Mouse (Mus musculus): ENCODE measurements at regions not wholly inside any gene's neighbourhood (a gene's known extent, or its start where the extent isn't known, plus 50 kb on each side); places are given as distances from the start of the nearest gene placed in this dataset.

DNA sequence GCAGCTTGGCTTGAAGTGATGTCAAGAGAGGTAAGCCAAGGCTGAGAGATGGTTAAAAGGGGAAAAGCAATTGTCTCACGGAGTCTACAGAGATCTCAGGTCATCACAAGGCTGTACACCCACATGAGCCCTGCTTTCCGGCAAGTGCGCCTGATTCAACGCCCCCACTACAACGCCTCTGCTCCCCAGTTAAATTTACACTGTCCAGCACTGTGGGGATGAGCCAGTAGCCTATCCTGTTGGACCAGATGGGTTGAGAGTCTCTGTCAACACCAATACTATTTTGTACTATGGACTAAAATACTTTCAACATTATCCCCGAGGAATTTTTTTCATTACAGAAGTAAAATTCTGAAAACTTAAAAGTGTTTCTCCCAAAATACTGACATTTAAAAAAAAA is 331.8 kb upstream of the G2e3 start:
- DNase-seq: no peak

GRCm38 (mm10) chr12:51009644-51010043 is 338.2 kb upstream of the G2e3 start:
- no peak for DNase-seq

- DNase-seq: no peak
These were observed 345.9 kb upstream of the G2e3 start for GRCm38 (mm10) chr12:51001722-51002592.

DNA sequence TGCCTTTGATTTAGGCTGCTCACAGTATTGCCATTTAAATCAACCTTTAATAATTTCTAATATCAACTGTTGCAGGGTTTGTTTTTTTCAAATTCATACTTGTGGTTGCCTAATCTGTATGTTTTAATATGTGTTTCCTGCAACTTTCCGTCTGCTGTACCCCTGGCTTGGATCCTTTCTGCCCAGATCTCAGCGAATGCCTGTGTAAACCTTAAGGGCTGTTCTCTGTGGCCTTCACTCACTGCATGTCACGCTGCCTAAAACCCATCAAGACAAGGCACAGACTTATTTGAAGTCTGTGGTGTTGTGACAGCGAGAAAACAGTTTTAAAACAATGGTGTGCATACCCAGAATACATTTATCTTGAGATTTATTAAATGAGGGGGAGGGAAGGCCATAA is 346.8 kb upstream of the G2e3 start:
- DNase-seq: no peak

- no peak for DNase-seq
These were observed 347.4 kb upstream of the G2e3 start for GRCm38 (mm10) chr12:51000281-51001075.

GRCm38 (mm10) chr12:50999295-51000237 is 348.3 kb upstream of the G2e3 start:
- peak; percentile 7 for DNase-seq

- DNase-seq: no peak
These were observed 346.8 kb upstream of the Prkd1 start for GRCm38 (mm10) chr12:50995664-50996063.

- DNase-seq: no peak
These were observed 340.8 kb upstream of the Prkd1 start for GRCm38 (mm10) chr12:50989561-50990325.

DNA sequence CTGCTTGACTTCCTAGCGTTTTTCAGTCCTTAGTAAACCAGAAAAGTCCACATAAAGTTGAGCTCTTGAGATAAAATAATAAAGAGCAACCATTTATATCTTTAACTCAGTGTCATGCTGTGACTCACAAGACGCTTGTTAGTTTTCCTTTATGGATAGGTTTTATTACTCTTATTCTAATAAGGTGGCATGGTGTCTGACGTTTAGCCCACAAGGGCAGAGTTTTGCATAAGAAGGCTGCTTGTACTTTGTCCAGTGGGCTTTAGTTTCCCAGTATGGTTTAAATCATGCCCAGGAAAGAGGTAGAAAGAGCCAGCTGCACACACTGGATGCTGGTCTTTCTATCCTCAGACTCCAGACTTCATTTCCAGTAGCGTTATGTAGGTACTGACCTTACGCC is 332.4 kb upstream of the Prkd1 start:
- DNase-seq: no peak

GRCm38 (mm10) chr12:50980800-50981199 is 331.9 kb upstream of the Prkd1 start:
- DNase-seq: no peak

- no peak for DNase-seq
These were observed 321.8 kb upstream of the Prkd1 start for GRCm38 (mm10) chr12:50970759-50971122.

DNA sequence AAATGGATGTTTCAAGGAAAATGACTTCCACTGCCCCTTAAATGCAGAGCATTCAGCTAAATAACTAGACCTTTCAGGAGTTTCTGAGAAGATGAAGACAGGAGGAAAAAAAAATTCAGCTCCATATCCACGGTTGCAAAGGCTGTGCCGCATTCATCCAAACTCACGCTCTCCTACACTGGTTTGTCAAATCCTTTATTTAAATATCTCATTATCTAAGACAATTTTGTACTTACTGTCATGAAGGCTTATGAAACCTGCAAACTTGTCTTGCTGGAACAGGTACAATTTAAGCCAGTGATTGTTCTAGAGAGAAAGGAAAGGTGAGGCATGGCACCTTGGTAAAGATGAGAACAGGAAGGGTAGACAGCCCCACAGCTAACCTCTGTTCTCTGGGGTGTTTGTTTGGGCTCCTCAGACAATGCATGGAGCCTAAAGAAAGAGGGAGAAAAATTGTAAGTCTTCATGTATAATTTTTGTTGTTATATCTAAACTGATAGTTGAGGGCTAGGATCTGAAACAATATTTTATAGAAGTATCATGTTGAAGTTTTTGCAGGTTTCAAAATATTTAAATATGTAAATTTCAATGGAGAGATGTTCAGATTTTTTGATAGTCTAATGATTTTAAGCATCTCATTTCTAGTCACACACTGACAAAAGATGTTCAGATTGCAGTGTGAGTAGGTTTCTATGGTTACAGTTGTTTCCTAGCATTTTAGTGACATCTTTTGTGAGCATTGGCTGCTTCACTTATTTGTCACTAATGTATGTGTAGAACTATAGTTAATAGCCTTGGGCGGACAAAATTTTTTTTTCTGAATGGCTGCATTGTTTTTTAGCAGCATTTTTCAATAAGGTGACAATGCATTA is 321.2 kb upstream of the Prkd1 start:
- DNase-seq: no peak

DNA sequence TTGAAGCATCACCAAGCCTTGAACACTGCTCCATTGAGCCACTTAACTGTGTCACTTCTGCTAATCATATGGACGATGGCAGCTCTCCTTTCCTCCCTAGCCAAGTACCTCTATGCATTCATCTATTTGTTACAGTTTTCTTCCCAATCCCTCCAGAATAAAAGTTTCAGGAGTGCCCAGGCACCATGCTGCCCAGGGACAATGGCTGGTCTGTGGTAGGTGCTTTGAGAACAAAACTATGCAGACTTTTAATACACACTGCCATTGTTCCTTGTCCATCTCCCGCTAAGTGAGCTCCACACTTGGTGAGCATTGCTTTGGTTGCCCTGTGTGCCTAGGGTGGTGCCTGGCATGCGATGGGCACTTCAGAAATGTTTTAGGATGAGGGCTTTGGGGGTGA is 320.5 kb upstream of the Prkd1 start:
- DNase-seq: no peak

- no peak for DNase-seq
These were observed 318.4 kb upstream of the Prkd1 start for GRCm38 (mm10) chr12:50967168-50967810.

- DNase-seq: no peak
These were observed 305.1 kb upstream of the Prkd1 start for GRCm38 (mm10) chr12:50953971-50954370.

GRCm38 (mm10) chr12:50947035-50947434 is 298.1 kb upstream of the Prkd1 start:
- no peak for DNase-seq

DNA sequence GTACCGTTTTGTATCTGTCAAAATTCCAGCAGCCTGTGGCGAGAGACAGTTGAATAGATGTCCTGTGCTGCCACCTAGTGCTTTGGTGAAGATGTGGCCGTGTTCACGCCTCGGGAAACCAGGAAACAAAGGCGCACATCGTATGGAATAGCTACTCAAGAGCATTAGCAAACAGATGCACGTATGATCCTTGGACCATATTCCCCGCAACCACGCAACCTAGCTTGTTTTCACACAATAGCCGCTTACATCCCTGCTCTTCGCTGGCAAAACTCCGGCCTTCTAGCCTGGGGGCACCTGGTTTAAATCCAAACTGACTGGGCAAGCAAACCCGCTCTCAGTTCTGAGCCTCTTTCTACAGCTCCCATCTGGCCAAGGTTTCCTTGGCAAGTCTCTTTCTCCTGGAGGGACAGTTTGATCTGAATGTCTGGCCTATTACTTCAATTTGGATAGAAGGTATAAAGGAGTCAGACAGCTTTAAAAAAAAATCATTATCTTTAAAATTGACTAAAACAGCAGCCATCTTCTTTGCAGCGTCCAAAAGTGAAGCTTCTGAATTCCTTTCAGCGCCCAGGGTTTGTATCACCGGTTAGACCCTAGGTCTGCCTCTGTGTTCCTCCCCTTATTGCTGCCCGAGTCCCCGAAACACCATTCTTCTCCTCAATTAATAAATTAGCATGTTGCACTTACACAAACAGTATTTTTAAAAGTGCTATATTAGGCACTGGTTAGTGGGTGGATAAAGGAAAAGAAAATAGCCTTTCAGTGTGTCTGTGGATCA is 295.0 kb upstream of the Prkd1 start:
- no peak for DNase-seq

DNA sequence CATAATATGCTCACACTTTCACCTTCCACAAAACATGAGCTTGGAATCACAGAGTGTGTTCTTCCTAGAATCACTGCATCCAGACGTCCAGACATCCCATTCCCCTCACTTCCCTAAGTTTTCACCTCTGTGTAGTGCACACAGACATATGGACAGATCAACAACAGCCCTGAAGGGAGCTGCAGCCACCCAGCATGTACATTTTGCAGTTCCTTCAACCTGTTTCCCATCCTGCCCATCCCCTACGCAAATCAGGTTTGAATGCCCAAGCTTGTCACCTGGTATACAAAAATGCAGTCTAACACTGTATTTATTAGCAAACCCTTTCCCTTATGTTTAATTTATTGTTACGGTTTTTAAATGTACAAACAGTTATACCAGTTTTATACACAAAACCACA is 294.4 kb upstream of the Prkd1 start:
- DNase-seq: no peak

GRCm38 (mm10) chr12:50935516-50935915 is 286.6 kb upstream of the Prkd1 start:
- no peak for DNase-seq

GRCm38 (mm10) chr12:50932496-50932895 is 283.6 kb upstream of the Prkd1 start:
- DNase-seq: no peak

Measured in thymus, postnatal 14 days (tissue).